Mouse (Mus musculus) forebrain, embryonic 10.5 days (tissue): ENCODE data around the gene Uqcrh. TPM values are rescaled to one million over a fixed set of nuclear protein-coding genes. Genes with fewer than 3 reads are reported as not detected.

Source experiments
- DNase-seq: peaks from one replicate; pipeline ENCODE4 v3.0.0-alpha.2; 2017; ENCODE audit warnings: low spot score; ENCODE audit errors: extremely low spot score
- H3K27ac ChIP-seq: fragments of 300-500 bp; sonication (generic); 2 replicates; pipeline ENCODE4 v1.5.1; 2016; ENCODE audit warnings: mild to moderate bottlenecking
- H3K27me3 ChIP-seq: fragments of 300-500 bp; sonication (generic); 2 replicates; pipeline ENCODE4 v1.6.1; 2016; ENCODE audit warnings: mild to moderate bottlenecking; ENCODE audit not compliant: poor library complexity, severe bottlenecking
- H3K36me3 ChIP-seq: fragments of 300-500 bp; sonication (generic); replicated peaks from 2 replicates; pipeline ENCODE4 v1.6.1; 2016; ENCODE audit warnings: mild to moderate bottlenecking, moderate library complexity
- H3K4me1 ChIP-seq: fragments of 300-500 bp; sonication (generic); 2 replicates; pipeline ENCODE4 v1.6.1; 2016
- H3K4me3 ChIP-seq: fragments of 300-500 bp; sonication (generic); 2 replicates; pipeline ENCODE4 v1.5.1; 2016; ENCODE audit warnings: mild to moderate bottlenecking, moderate library complexity
- H3K9me3 ChIP-seq: fragments of 300-500 bp; sonication (generic); 2 replicates; pipeline ENCODE4 v1.6.1; 2016; ENCODE audit warnings: mild to moderate bottlenecking, moderate library complexity
- WGBS: fragments of 180-500 bp; shearing (Covaris S2); methylation state at CpG from one replicate; pipeline ENCODE4 v1.1.7; 2016; 5-methylcytosine and 5-hydroxymethylcytosine counted together
- polyA plus RNA-seq: library from polyadenylated mRNA; unstranded; fragments of >200 nt; fragmentation: Nextera tagmentation; extraction: Ambion mirVana; gene quantifications from 2 replicates; pipeline ENCODE4 v1.2.1, GENCODE M21; 2016

Uqcrh gene
- 440 and 449 TPM in 2 replicates for polyA plus RNA-seq

GRCm38 (mm10) chr4:116074861-116075620 is at the start of gene Uqcrh, which contains the start of gene Lrrc41:
Gene Uqcrh (minus strand): TSS chr4:116075071.
Gene Lrrc41 (plus strand): TSS chr4:116075269.
- H3K27ac ChIP-seq, result peak within 1 kb of the TSS; percentile 99
- H3K36me3 ChIP-seq, result peaks cover 16% of the 10 kb centered on the region
- under 1% methylated on average over 55 of the region's 55 CpGs for WGBS
- peak; percentile 95 for DNase-seq
- peak within 1 kb of the TSS; percentile 99 for H3K4me3 ChIP-seq
- no peaks in the 10 kb centered on the region for H3K9me3 ChIP-seq
- no peaks in the 10 kb centered on the region for H3K27me3 ChIP-seq
- H3K4me1 ChIP-seq, result peaks cover 33% of the 10 kb centered on the region

- H3K4me1 ChIP-seq, result peaks cover 27% of the 10 kb centered on the region
- peak; percentile 93 for DNase-seq
- H3K36me3 ChIP-seq, result peaks cover 27% of the 10 kb centered on the region
- H3K4me3 ChIP-seq, result peak within 1 kb of the TSS; percentile 81
- no peaks in the 10 kb centered on the region for H3K9me3 ChIP-seq
- WGBS, result 5% methylated on average over 24 of the region's 24 CpGs
- peak within 1 kb of the TSS; percentile 87 for H3K27ac ChIP-seq
- no peaks in the 10 kb centered on the region for H3K27me3 ChIP-seq
These were observed 49.0 kb upstream of the Uqcrh start, which contains the start of the genes Rad54l and Pomgnt1 for GRCm38 (mm10) chr4:116123602-116124519. Gene Rad54l (minus strand): TSS chr4:116123690. Gene Pomgnt1 (plus strand): TSS chr4:116123840.

GRCm38 (mm10) chr4:116122762-116123161 is 47.9 kb upstream of the Uqcrh start:
- H3K27ac ChIP-seq, result peak overlapping the region; percentile 87
- DNase-seq, result no peak
- H3K36me3 ChIP-seq, result peaks cover 37% of the 10 kb centered on the region
- H3K4me1 ChIP-seq, result peaks cover 27% of the 10 kb centered on the region
- H3K9me3 ChIP-seq, result no peaks in the 10 kb centered on the region
- H3K27me3 ChIP-seq, result no peaks in the 10 kb centered on the region
- peak overlapping the region; percentile 81 for H3K4me3 ChIP-seq
- 0% methylated on average over 1 of the region's 1 CpGs for WGBS

- Histone ChIP-seq H3K27ac (no peak overlapping the region), H3K36me3 (peaks cover 95% of the 10 kb centered on the region), H3K4me3 (no peak overlapping the region), H3K9me3 (no peaks in the 10 kb centered on the region), H3K4me1 (peaks cover 7% of the 10 kb centered on the region; the same call in 1 of the 2 replicates), H3K27me3 (no peaks in the 10 kb centered on the region)
- no peak for DNase-seq
- 76% methylated on average over 2 of the region's 2 CpGs for WGBS
These were observed 36.6 kb upstream of the Uqcrh start for GRCm38 (mm10) chr4:116111486-116111885.

GRCm38 (mm10) chr4:116110695-116111094 is 35.8 kb upstream of the Uqcrh start:
- no peaks in the 10 kb centered on the region for H3K9me3 ChIP-seq
- peaks cover 94% of the 10 kb centered on the region for H3K36me3 ChIP-seq
- WGBS, result 94% methylated on average over 6 of the region's 6 CpGs
- no peak overlapping the region for H3K4me3 ChIP-seq
- H3K27ac ChIP-seq, result no peak overlapping the region
- H3K4me1 ChIP-seq, result peaks cover 7% of the 10 kb centered on the region; the same call in 1 of the 2 replicates
- no peaks in the 10 kb centered on the region for H3K27me3 ChIP-seq
- no peak for DNase-seq

- no peak overlapping the region for H3K27ac ChIP-seq
- H3K4me3 ChIP-seq, result no peak overlapping the region
- no peak for DNase-seq
- no peaks in the 10 kb centered on the region for H3K9me3 ChIP-seq
- peaks cover 95% of the 10 kb centered on the region for H3K36me3 ChIP-seq
- no peaks in the 10 kb centered on the region for H3K27me3 ChIP-seq
- H3K4me1 ChIP-seq, result no peaks in the 10 kb centered on the region
- 94% methylated on average over 5 of the region's 5 CpGs for WGBS
These were observed 30.4 kb upstream of the Uqcrh start for GRCm38 (mm10) chr4:116105278-116105677.

- Histone ChIP-seq H3K9me3 (no peaks in the 10 kb centered on the region), H3K36me3 (peaks cover 100% of the 10 kb centered on the region), H3K27me3 (no peaks in the 10 kb centered on the region), H3K4me3 (no peak overlapping the region), H3K4me1 (no peaks in the 10 kb centered on the region), H3K27ac (no peak overlapping the region)
- WGBS, result 91% methylated on average over 7 of the region's 7 CpGs
- no peak for DNase-seq
These were observed 26.1 kb upstream of the Uqcrh start for GRCm38 (mm10) chr4:116100959-116101358.

- WGBS, result 93% methylated on average over 8 of the region's 8 CpGs
- peaks cover 100% of the 10 kb centered on the region for H3K36me3 ChIP-seq
- no peaks in the 10 kb centered on the region for H3K9me3 ChIP-seq
- no peaks in the 10 kb centered on the region for H3K4me1 ChIP-seq
- no peak for DNase-seq
- H3K27ac ChIP-seq, result no peak overlapping the region
- H3K4me3 ChIP-seq, result no peak overlapping the region
- no peaks in the 10 kb centered on the region for H3K27me3 ChIP-seq
These were observed 22.3 kb upstream of the Uqcrh start for GRCm38 (mm10) chr4:116097211-116097610.

GRCm38 (mm10) chr4:116096291-116096690 is 21.4 kb upstream of the Uqcrh start:
- no peak for DNase-seq
- H3K27me3 ChIP-seq, result no peaks in the 10 kb centered on the region
- H3K36me3 ChIP-seq, result peaks cover 100% of the 10 kb centered on the region
- H3K4me1 ChIP-seq, result no peaks in the 10 kb centered on the region
- no peak overlapping the region for H3K27ac ChIP-seq
- H3K9me3 ChIP-seq, result no peaks in the 10 kb centered on the region
- WGBS, result 95% methylated on average over 10 of the region's 10 CpGs
- no peak overlapping the region for H3K4me3 ChIP-seq

GRCm38 (mm10) chr4:116088510-116089249 is 13.8 kb upstream of the Uqcrh start:
- DNase-seq, result no peak
- Histone ChIP-seq H3K9me3 (no peaks in the 10 kb centered on the region), H3K4me3 (no peak overlapping the region), H3K27ac (no peak overlapping the region), H3K36me3 (peaks cover 99% of the 10 kb centered on the region), H3K27me3 (no peaks in the 10 kb centered on the region), H3K4me1 (no peaks in the 10 kb centered on the region)
- WGBS, result 90% methylated on average over 23 of the region's 23 CpGs

GRCm38 (mm10) chr4:116077240-116078095 is 2.6 kb upstream of the Uqcrh start:
- no peaks in the 10 kb centered on the region for H3K9me3 ChIP-seq
- DNase-seq, result no peak
- 66% methylated on average over 3 of the region's 3 CpGs for WGBS
- H3K36me3 ChIP-seq, result peaks cover 34% of the 10 kb centered on the region
- H3K27ac ChIP-seq, result peak overlapping the region; percentile 99
- peak overlapping the region; percentile 99 for H3K4me3 ChIP-seq
- H3K27me3 ChIP-seq, result no peaks in the 10 kb centered on the region
- H3K4me1 ChIP-seq, result peaks cover 33% of the 10 kb centered on the region
